Mouse (Mus musculus): ENCODE data around the gene Gm42742. TPM values are rescaled to one million over a fixed set of nuclear protein-coding genes. Genes with fewer than 3 reads are reported as not detected.

Gm42742 gene
- 2.2 and 23.9 TPM in 2 replicates for polyA plus RNA-seq (2011; ENCODE audit: insufficient read depth, insufficient read length, low read depth, missing spikeins)

DNA sequence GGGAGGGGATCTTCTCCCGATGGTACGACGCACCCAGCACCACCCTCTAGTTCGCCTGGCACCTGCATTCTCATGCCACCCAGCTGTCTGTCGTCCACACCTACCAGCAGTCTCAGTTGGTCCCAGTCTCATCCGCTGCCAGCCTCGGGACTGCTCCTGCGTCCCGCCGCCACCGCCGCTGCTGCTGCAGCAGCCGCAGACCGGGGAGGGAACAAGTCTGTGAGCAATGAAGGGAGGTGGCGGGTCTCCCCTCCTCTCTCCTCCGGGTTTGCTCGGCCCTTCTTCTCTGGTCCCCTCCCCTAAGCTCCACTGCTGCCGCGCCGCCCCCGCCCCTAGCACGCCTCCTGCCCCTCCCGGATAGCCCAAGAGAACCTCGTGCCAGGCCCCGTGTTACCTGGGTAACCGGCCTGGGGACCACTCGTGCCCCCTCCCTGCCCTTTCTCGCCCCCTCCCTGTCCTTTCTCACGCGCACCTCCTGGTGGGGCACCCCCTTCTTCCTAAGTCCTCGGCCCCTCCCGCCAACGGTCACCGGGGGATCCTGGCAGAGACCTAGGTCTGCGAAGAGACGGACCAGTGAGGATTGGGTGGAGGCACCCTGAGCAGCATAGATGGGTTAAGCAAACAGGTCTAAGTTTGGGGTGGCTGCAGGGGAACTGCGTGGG, at the start of gene Gm42742, which contains the start of gene Prrt2:
Gm42742 (minus strand) TSS at position 197 of the 662 bp plus-strand sequence.
Prrt2 (minus strand) TSS at position 311 of the 662 bp plus-strand sequence.
- H3K27me3 ChIP-seq (ENCODE audit: control insufficient read depth, insufficient read depth, low read length, poor library complexity, severe bottlenecking): no peaks in the 10 kb centered on the region
- no peaks in the 10 kb centered on the region for H3K4me1 ChIP-seq (ENCODE audit: control insufficient read depth, insufficient read depth, low read length)
- peak within 1 kb of the TSS; percentile 64 for H3K4me3 ChIP-seq (ENCODE audit: low read depth, low read length)
- no peaks in the 10 kb centered on the region for H3K9me3 ChIP-seq (replicated peaks; ENCODE audit: control insufficient read depth, insufficient read depth, low read length, poor library complexity, severe bottlenecking)
- H3K9ac ChIP-seq (ENCODE audit: low read depth, poor library complexity, severe bottlenecking): peak within 1 kb of the TSS; percentile 57
- TF ChIP-seq EP300 (IDR thresholded peaks at IDR 0.05; ENCODE audit: insufficient read depth, low read depth, low read length) (no peak), CTCF (IDR thresholded peaks at IDR 0.05; ENCODE audit: low read depth, low read length) (no peak), POLR2A (IDR thresholded peaks at IDR 0.05; ENCODE audit: insufficient read depth, low read length) (no peak)
- H3K36me3 ChIP-seq (ENCODE audit: control insufficient read depth, insufficient read depth, low read length, poor library complexity, severe bottlenecking): peaks cover 24% of the 10 kb centered on the region
- peak within 1 kb of the TSS; percentile 6 for H3K27ac ChIP-seq (ENCODE audit: insufficient read depth, low read length)

- TF ChIP-seq EP300 (IDR thresholded peaks at IDR 0.05; ENCODE audit: insufficient read depth, low read depth, low read length) (no peak), CTCF (IDR thresholded peaks at IDR 0.05; ENCODE audit: low read depth, low read length) (no peak), POLR2A (IDR thresholded peaks at IDR 0.05; ENCODE audit: insufficient read depth, low read length) (no peak)
- Histone ChIP-seq H3K27me3 (ENCODE audit: control insufficient read depth, insufficient read depth, low read length, poor library complexity, severe bottlenecking) (no peaks in the 10 kb centered on the region), H3K36me3 (ENCODE audit: control insufficient read depth, insufficient read depth, low read length, poor library complexity, severe bottlenecking) (no peaks in the 10 kb centered on the region), H3K27ac (ENCODE audit: insufficient read depth, low read length) (no peak overlapping the region), H3K9me3 (replicated peaks; ENCODE audit: control insufficient read depth, insufficient read depth, low read length, poor library complexity, severe bottlenecking) (no peaks in the 10 kb centered on the region), H3K4me3 (ENCODE audit: low read depth, low read length) (no peak overlapping the region), H3K9ac (ENCODE audit: low read depth, poor library complexity, severe bottlenecking) (no peak overlapping the region), H3K4me1 (ENCODE audit: control insufficient read depth, insufficient read depth, low read length) (peaks cover 2% of the 10 kb centered on the region)
Observed at GRCm38 (mm10) chr7:127066317-127066716, 45.4 kb upstream of the Gm42742 start.

DNA sequence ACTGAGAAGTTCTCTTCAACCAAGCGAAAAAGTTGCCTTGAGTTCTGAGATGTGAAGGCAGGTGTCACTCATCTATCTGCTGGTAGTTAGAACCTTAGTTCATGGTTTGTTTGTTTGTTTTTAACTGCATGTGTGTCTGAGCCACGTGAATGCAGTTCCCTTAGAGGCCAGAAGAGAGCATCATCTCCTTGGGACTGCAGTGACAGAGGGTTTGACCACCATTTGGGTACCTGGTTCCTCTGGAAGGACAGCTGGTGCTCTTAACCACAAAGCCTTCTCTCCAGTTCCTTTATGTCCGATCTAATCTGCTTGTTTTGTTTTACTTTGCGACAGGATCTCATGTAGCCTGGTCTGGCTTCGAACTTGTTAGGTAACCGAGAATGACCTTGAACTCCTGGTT, 44.6 kb upstream of the Gm42742 start:
- Histone ChIP-seq H3K36me3 (ENCODE audit: control insufficient read depth, insufficient read depth, low read length, poor library complexity, severe bottlenecking) (no peaks in the 10 kb centered on the region), H3K4me1 (ENCODE audit: control insufficient read depth, insufficient read depth, low read length) (peaks cover 2% of the 10 kb centered on the region), H3K4me3 (ENCODE audit: low read depth, low read length) (no peak overlapping the region), H3K27me3 (ENCODE audit: control insufficient read depth, insufficient read depth, low read length, poor library complexity, severe bottlenecking) (no peaks in the 10 kb centered on the region), H3K9me3 (replicated peaks; ENCODE audit: control insufficient read depth, insufficient read depth, low read length, poor library complexity, severe bottlenecking) (no peaks in the 10 kb centered on the region), H3K27ac (ENCODE audit: insufficient read depth, low read length) (no peak overlapping the region), H3K9ac (ENCODE audit: low read depth, poor library complexity, severe bottlenecking) (no peak overlapping the region)
- no peak for TF ChIP-seq POLR2A (IDR thresholded peaks at IDR 0.05; ENCODE audit: insufficient read depth, low read length)
- no peak for TF ChIP-seq EP300 (IDR thresholded peaks at IDR 0.05; ENCODE audit: insufficient read depth, low read depth, low read length)
- TF ChIP-seq CTCF (IDR thresholded peaks at IDR 0.05; ENCODE audit: low read depth, low read length): peak; percentile 9

DNA sequence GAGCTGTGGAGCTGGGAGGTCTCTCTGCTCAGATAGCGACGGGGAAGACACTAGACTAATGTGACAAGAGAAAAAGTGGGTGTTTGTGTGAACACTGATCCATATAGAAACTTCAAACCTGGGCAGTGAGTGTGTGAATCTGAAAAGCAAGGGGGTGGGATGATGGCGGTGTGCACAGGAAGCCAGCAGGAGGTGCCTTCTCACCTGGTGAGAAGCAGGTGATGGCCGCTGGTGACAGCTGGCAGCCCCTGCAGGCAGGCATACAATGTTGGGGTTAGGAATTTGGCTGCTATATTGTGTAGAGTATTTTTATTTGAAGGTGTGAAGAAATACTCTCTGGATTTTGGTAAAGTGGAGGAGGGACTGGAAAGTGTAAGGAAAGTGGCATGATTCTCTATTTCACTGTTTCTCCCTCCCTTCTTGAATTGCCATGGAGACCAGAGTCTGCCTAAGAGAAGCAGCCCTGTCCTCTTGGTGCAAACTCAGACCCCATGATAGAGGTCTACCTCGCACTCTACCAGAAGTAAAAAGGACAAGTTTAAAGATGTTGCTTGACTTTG, 34.2 kb upstream of the Gm42742 start:
- Histone ChIP-seq H3K36me3 (ENCODE audit: control insufficient read depth, insufficient read depth, low read length, poor library complexity, severe bottlenecking) (no peaks in the 10 kb centered on the region), H3K27ac (ENCODE audit: insufficient read depth, low read length) (no peak overlapping the region), H3K27me3 (ENCODE audit: control insufficient read depth, insufficient read depth, low read length, poor library complexity, severe bottlenecking) (no peaks in the 10 kb centered on the region; the same call in 1 of the 2 replicates), H3K4me1 (ENCODE audit: control insufficient read depth, insufficient read depth, low read length) (no peaks in the 10 kb centered on the region), H3K9me3 (replicated peaks; ENCODE audit: control insufficient read depth, insufficient read depth, low read length, poor library complexity, severe bottlenecking) (no peaks in the 10 kb centered on the region), H3K9ac (ENCODE audit: low read depth, poor library complexity, severe bottlenecking) (no peak overlapping the region), H3K4me3 (ENCODE audit: low read depth, low read length) (no peak overlapping the region)
- TF ChIP-seq POLR2A (IDR thresholded peaks at IDR 0.05; ENCODE audit: insufficient read depth, low read length) (no peak), CTCF (IDR thresholded peaks at IDR 0.05; ENCODE audit: low read depth, low read length) (no peak), EP300 (IDR thresholded peaks at IDR 0.05; ENCODE audit: insufficient read depth, low read depth, low read length) (no peak)

- H3K4me1 ChIP-seq (ENCODE audit: control insufficient read depth, insufficient read depth, low read length): no peaks in the 10 kb centered on the region
- TF ChIP-seq POLR2A (IDR thresholded peaks at IDR 0.05; ENCODE audit: insufficient read depth, low read length) (peak; percentile 75), CTCF (IDR thresholded peaks at IDR 0.05; ENCODE audit: low read depth, low read length) (no peak)
- H3K27ac ChIP-seq (ENCODE audit: insufficient read depth, low read length): peak within 1 kb of the TSS; percentile 71
- no peaks in the 10 kb centered on the region for H3K9me3 ChIP-seq (replicated peaks; ENCODE audit: control insufficient read depth, insufficient read depth, low read length, poor library complexity, severe bottlenecking)
- H3K9ac ChIP-seq (ENCODE audit: low read depth, poor library complexity, severe bottlenecking): peak within 1 kb of the TSS; percentile 92
- H3K27me3 ChIP-seq (ENCODE audit: control insufficient read depth, insufficient read depth, low read length, poor library complexity, severe bottlenecking): no peaks in the 10 kb centered on the region
- peak within 1 kb of the TSS; percentile 96 for H3K4me3 ChIP-seq (ENCODE audit: low read depth, low read length)
- H3K36me3 ChIP-seq (ENCODE audit: control insufficient read depth, insufficient read depth, low read length, poor library complexity, severe bottlenecking): peaks cover 5% of the 10 kb centered on the region
Observed at GRCm38 (mm10) chr7:127041851-127042672, 21.2 kb upstream of the Gm42742 start, which contains the start of gene Kif22. Gene Kif22, minus strand, starts transcription at chr7:127042471.

Data from ES-Bruce4 (cell line).